Mouse (Mus musculus) adrenal gland, postnatal 4 days (tissue): Measurements from ENCODE around the gene Gm26620. TPM values are rescaled to one million over a fixed set of nuclear protein-coding genes. Genes with fewer than 3 reads are reported as not detected.

Experiments
- DNase-seq, 2 experiments: peaks; one replicate each; pipeline ENCODE4 v3.0.0; 2021 to 2022; ENCODE audit warnings: low spot score in 2 of 2, mixed read lengths in 2 of 2
- total RNA-seq, 2 experiments: library from RNA; stranded (reverse); gene quantifications; 2 replicates each; pipeline ENCODE4 v1.2.3; 2021

The Gm26620 gene
- total RNA-seq, 2 experiments from 2014 or later: 1.1 to 1.7 TPM

- DNase-seq: no peak
These were observed 22.8 kb downstream of the Gm26620 start for GRCm38 (mm10) chr1:170907456-170908191.

GRCm38 (mm10) chr1:170908341-170908740 is 23.5 kb downstream of the Gm26620 start:
- DNase-seq: no peak

- no peak for DNase-seq
These were observed 27.2 kb downstream of the Gm26620 start for GRCm38 (mm10) chr1:170911907-170912660.

GRCm38 (mm10) chr1:170912891-170913615 is 28.2 kb downstream of the Gm26620 start, which contains the start of gene Fcrlb:
Gene Fcrlb (minus strand): TSS chr1:170912941.
- DNase-seq: no peak

- no peak for DNase-seq
These were observed 30.8 kb downstream of the Gm26620 start for GRCm38 (mm10) chr1:170915657-170916056.

- no peak for DNase-seq
These were observed 34.4 kb downstream of the Gm26620 start for GRCm38 (mm10) chr1:170919308-170919707.

GRCm38 (mm10) chr1:170924485-170924884 is 39.6 kb downstream of the Gm26620 start:
- no peak for DNase-seq

GRCm38 (mm10) chr1:170926941-170927340 is 42.1 kb downstream of the Gm26620 start:
- no peak for DNase-seq

- DNase-seq: no peak
These were observed 42.5 kb downstream of the Gm26620 start, which contains the start of gene Fcrla for GRCm38 (mm10) chr1:170927378-170927777. Gene Fcrla (minus strand): TSS chr1:170927583.

GRCm38 (mm10) chr1:170928467-170928866 is 43.6 kb downstream of the Gm26620 start:
- no peak for DNase-seq

- no peak for DNase-seq
These were observed 44.4 kb downstream of the Gm26620 start for GRCm38 (mm10) chr1:170929245-170929644.

GRCm38 (mm10) chr1:170932043-170932442 is 47.2 kb downstream of the Gm26620 start:
- no peak for DNase-seq

GRCm38 (mm10) chr1:170933386-170933920 is 48.6 kb downstream of the Gm26620 start:
- DNase-seq: no peak

GRCm38 (mm10) chr1:170933940-170934339 is 49.1 kb downstream of the Gm26620 start:
- no peak for DNase-seq

- no peak for DNase-seq
These were observed 49.5 kb downstream of the Gm26620 start for GRCm38 (mm10) chr1:170934383-170934782.

Other genes with a start within 250 kb of the Gm26620 start
- gene Olfml2b, start 240.5 kb upstream of the Gm26620 start, total RNA-seq: 10 to 100 TPM; 22.9 to 28.6 TPM
- gene Atf6, start 17.3 kb upstream of the Gm26620 start, total RNA-seq: 10 to 100 TPM; 28.1 to 30.4 TPM
- gene Dusp12, start 475 bp downstream of the Gm26620 start, total RNA-seq: 10 to 100 TPM; 24.1 to 26.4 TPM
- gene Fcrlb, start 27.9 kb downstream of the Gm26620 start, total RNA-seq: not detected
- gene Fcrla, start 42.5 kb downstream of the Gm26620 start, total RNA-seq: 1 to 10 TPM in 1 of 2 experiments, under 1 TPM in 1; 0.64 to 1.0 TPM
- 10 to 100 TPM in 1 of 2 experiments, 1 to 10 TPM in 1; 7.0 to 11.3 TPM for gene Fcgr2b, start 91.5 kb downstream of the Gm26620 start, total RNA-seq
- gene Fcgr4, start 133.9 kb downstream of the Gm26620 start, total RNA-seq: 1 to 10 TPM; 1.8 to 2.1 TPM
- 10 to 100 TPM; 13.8 to 15.7 TPM for gene Fcgr3, start 179.9 kb downstream of the Gm26620 start, total RNA-seq
- 1 to 10 TPM; 2.1 to 2.7 TPM for gene Cfap126, start 228.9 kb downstream of the Gm26620 start, total RNA-seq